ENCODE assay signal across 8 mouse cellular contexts in genomic region chr4:102087091-102087565, GRCm38 (mm10). TPM values are rescaled to one million over a fixed set of nuclear protein-coding genes. Genes with fewer than 3 reads are reported as not detected.
DNase-seq lines count a peak whose midpoint lies in the region; ATAC-seq lines count a peak whose summit lies in the region.

Gene Pde4b (plus strand): TSS chr4:102087543.

- peak within 1 kb of the TSS; percentile 48; the same call in 1 of the 2 replicates for H3K9ac ChIP-seq in lung, embryonic 16.5 days (ENCODE audit: low read length)
- peak within 1 kb of the TSS; percentile 61 for H3K9ac ChIP-seq in heart, embryonic 12.5 days

- intact Hi-C loops in left cerebral cortex, postnatal 10 days (cut with DNase I) = no loop called here

- H3K27me3 ChIP-seq in lung, embryonic 16.5 days (ENCODE audit: control insufficient read depth, insufficient read depth, low read depth, low read length) = peaks cover 36% of the 10 kb centered on the region
- peaks cover 21% of the 10 kb centered on the region for H3K27me3 ChIP-seq in heart, embryonic 12.5 days (replicated peaks)

- peak within 1 kb of the TSS; percentile 94 for H3K4me2 ChIP-seq in lung, embryonic 16.5 days (ENCODE audit: low read depth, low read length)
- H3K4me2 ChIP-seq in heart, embryonic 12.5 days = peak within 1 kb of the TSS; percentile 97

- ATAC-seq in lung, embryonic 16.5 days (ENCODE audit: low read depth) = no peak
- ATAC-seq in heart, embryonic 12.5 days (ENCODE audit: insufficient number of reproducible peaks, low FRiP score) = no peak
- ATAC-seq in monocyte, adult 5-6 weeks (replicated peaks; ENCODE audit: insufficient number of reproducible peaks, low FRiP score, low TSS enrichment, poor library complexity, severe bottlenecking) = no peak

- no peaks in the 10 kb centered on the region for H3K9me3 ChIP-seq in lung, embryonic 16.5 days (ENCODE audit: control insufficient read depth, low read length)
- H3K9me3 ChIP-seq in heart, embryonic 12.5 days (replicated peaks) = no peaks in the 10 kb centered on the region

- no peak for DNase-seq in lung, postnatal 36 days
- DNase-seq in embryo, embryonic 11 days = peak; percentile 41
- DNase-seq in left cerebral cortex, postnatal 10 days (ENCODE audit: extremely low spot score in 1 of 2, low spot score in 2 of 2) = no peak
- no peak for DNase-seq in spleen, postnatal 14 days (ENCODE audit: low spot score in 2 of 2)
- no peak for DNase-seq in urinary bladder, postnatal 25 days (ENCODE audit: low spot score)

- no peak within 1 kb of the TSS for H3K27ac ChIP-seq in lung, embryonic 16.5 days (ENCODE audit: low read length)
- H3K27ac ChIP-seq in heart, embryonic 12.5 days (ENCODE audit: poor library complexity, severe bottlenecking) = no peak within 1 kb of the TSS

- H3K4me3 ChIP-seq in lung, embryonic 16.5 days (ENCODE audit: low read length) = peak within 1 kb of the TSS; percentile 53
- peak within 1 kb of the TSS; percentile 56 for H3K4me3 ChIP-seq in heart, embryonic 12.5 days

- WGBS in lung, embryonic 16.5 days = 5% methylated on average over 11 of the region's 11 CpGs
- 11% methylated on average over 11 of the region's 11 CpGs for WGBS in heart, embryonic 12.5 days

- peaks cover 8% of the 10 kb centered on the region for H3K4me1 ChIP-seq in lung, embryonic 16.5 days (replicated peaks; ENCODE audit: control insufficient read depth, insufficient read depth, low read length)
- H3K4me1 ChIP-seq in heart, embryonic 12.5 days (replicated peaks) = 0 out of 2 replicates have a peak, but pooled peaks cover 10% of the 10 kb centered on the region

- H3K36me3 ChIP-seq in lung, embryonic 16.5 days (ENCODE audit: control insufficient read depth, insufficient read depth, low read length) = no peaks in the 10 kb centered on the region
- H3K36me3 ChIP-seq in heart, embryonic 12.5 days = no peaks in the 10 kb centered on the region

RNA-seq across cellular contexts. Expression of gene Pde4b, which starts in this region (rescaled TPM):
- polyA plus RNA-seq in lung, embryonic 16.5 days (2015; fragmentation: Nextera tagmentation; extraction: Ambion mirVana) = 35.4 and 46.5 TPM in 2 replicates
- 22.5 and 24.1 TPM in 2 replicates for polyA plus RNA-seq in heart, embryonic 12.5 days (2016; fragmentation: Nextera tagmentation; extraction: Ambion mirVana)
- 10 to 100 TPM; 85.9 to 89.8 TPM for total RNA-seq in left cerebral cortex, postnatal 10 days (2021)
- 137 to 259 TPM (median 236 TPM) in 3 replicates for total RNA-seq in monocyte, adult 5-6 weeks (2017)
